Mouse (Mus musculus): ENCODE measurements around the gene Emsy. TPM values are rescaled to one million over a fixed set of nuclear protein-coding genes. Genes with fewer than 3 reads are reported as not detected.

The Emsy gene
- polyA plus RNA-seq, 1 experiment = 50.1 TPM

- no peaks in the 10 kb centered on the region for H3K27me3 ChIP-seq (ENCODE audit: control insufficient read depth, insufficient read depth, low read length)
- DNase-seq = no peak
- no peak for TF ChIP-seq POLR2A (IDR thresholded peaks at IDR 0.05; ENCODE audit: borderline replicate concordance, insufficient read depth, low read length)
- H3K4me3 ChIP-seq (replicated peaks; ENCODE audit: insufficient read depth, low read depth, low read length) = no peak overlapping the region
- WGBS = 26% methylated on average over 8 of the region's 8 CpGs
- no peaks in the 10 kb centered on the region for H3K4me1 ChIP-seq (ENCODE audit: control insufficient read depth, insufficient read depth, low read length)
- H3K27ac ChIP-seq (ENCODE audit: insufficient read depth, low read length) = no peak overlapping the region
Measured at GRCm38 (mm10) chr7:98537967-98538573, 118.5 kb downstream of the Emsy start.

- Histone ChIP-seq H3K27ac (ENCODE audit: insufficient read depth, low read length) (no peak overlapping the region), H3K27me3 (ENCODE audit: control insufficient read depth, insufficient read depth, low read length) (no peaks in the 10 kb centered on the region), H3K4me1 (ENCODE audit: control insufficient read depth, insufficient read depth, low read length) (no peaks in the 10 kb centered on the region), H3K4me3 (replicated peaks; ENCODE audit: insufficient read depth, low read depth, low read length) (no peak overlapping the region)
- 52% methylated on average over 10 of the region's 10 CpGs for WGBS
- no peak for DNase-seq
- TF ChIP-seq CTCF (IDR thresholded peaks at IDR 0.05; ENCODE audit: borderline replicate concordance, insufficient read depth, low read depth, low read length) (no peak), POLR2A (IDR thresholded peaks at IDR 0.05; ENCODE audit: borderline replicate concordance, insufficient read depth, low read length) (no peak)
Measured at GRCm38 (mm10) chr7:98537210-98537966, 119.2 kb downstream of the Emsy start.

Other genes starting within 250 kb of the Emsy start
- 0.08 and 0.10 TPM in 2 replicates for gene Gucy2d, start 216.4 kb downstream of the Emsy start, polyA plus RNA-seq (2012; rRNA removed)
- gene Lrrc32, start 167.5 kb downstream of the Emsy start, polyA plus RNA-seq (2012; rRNA removed) = 2.2 and 2.5 TPM in 2 replicates
- 44.8 and 46.0 TPM in 2 replicates for gene Thap12, start 46.3 kb upstream of the Emsy start, polyA plus RNA-seq (2012; rRNA removed)
- gene Wnt11, start 178.3 kb upstream of the Emsy start, polyA plus RNA-seq (2012; rRNA removed) = 1.5 and 1.9 TPM in 2 replicates

Data from cerebellum, adult 2 months (tissue).